Mouse (Mus musculus) megakaryocyte, embryonic 14.5 days (primary cell): ENCODE data around the gene Ntm.

Source experiments
- FLI1 ChIP-seq: IDR thresholded peaks from 2 replicates; pipeline ENCODE4 v1.6.1; 2012; ENCODE audit warnings: low read length, inconsistent platforms, mixed read lengths
- GATA1 ChIP-seq: IDR thresholded peaks from 3 replicates; pipeline ENCODE4 v1.6.1; 2012; ENCODE audit warnings: mixed read lengths, low read length, inconsistent platforms, borderline replicate concordance

- TF ChIP-seq FLI1 (no peak), GATA1 (no peak)
Measured at GRCm38 (mm10) chr9:29227747-29228146, 735.2 kb downstream of the Ntm start.
